Mouse (Mus musculus) erythroblast, adult 5-6 weeks (primary cell): ENCODE data around the gene Gm21981. TPM values are rescaled to one million over a fixed set of nuclear protein-coding genes. Genes with fewer than 3 reads are reported as not detected.

Experiments
- ATAC-seq: replicated peaks from 2 replicates; pipeline ENCODE4 v1.8.0; 2016; ENCODE audit warnings: moderate number of reproducible peaks, mild to moderate bottlenecking, moderate TSS enrichment, inconsistent platforms; ENCODE audit not compliant: poor library complexity, low FRiP score, severe bottlenecking
- total RNA-seq, 2 experiments: library from RNA; stranded (forward) in 1 of 2; stranded (reverse) in 1 of 2; fragments of 150-400 nt in 1 of 2; fragments of 200-764, 138-1000 nt in 1 of 2; gene quantifications; 2 replicates each; pipeline versions ENCODE4 v1.2.3 to v1.2.4; 2015 to 2017; ENCODE audit warnings: low replicate concordance in 2 of 2

The Gm21981 gene
- not detected in 2 replicates for total RNA-seq (2015; ENCODE audit: low replicate concordance)
- not detected in 2 replicates for total RNA-seq (2017; ENCODE audit: low replicate concordance)

- ATAC-seq: no peak
These were observed at the start of gene Gm21981 for GRCm38 (mm10) chr17:47694442-47694502. TSS of gene Gm21981 (minus strand) at chr17:47694455.

GRCm38 (mm10) chr17:47742991-47743734 is 48.9 kb upstream of the Gm21981 start:
- ATAC-seq: no peak

- ATAC-seq: no peak
These were observed 45.9 kb upstream of the Gm21981 start for GRCm38 (mm10) chr17:47740186-47740585.

- no peak for ATAC-seq
These were observed 44.9 kb upstream of the Gm21981 start for GRCm38 (mm10) chr17:47738879-47739798.

GRCm38 (mm10) chr17:47738066-47738878 is 44.0 kb upstream of the Gm21981 start:
- ATAC-seq: 0 out of 2 replicates have a peak, but pooled peaks have one; percentile 5

- peak; percentile 56 for ATAC-seq
These were observed 43.2 kb upstream of the Gm21981 start for GRCm38 (mm10) chr17:47737271-47738065.

- ATAC-seq: peak; percentile 93
These were observed 42.6 kb upstream of the Gm21981 start, which contains the start of gene Tfeb for GRCm38 (mm10) chr17:47736856-47737255. TSS of gene Tfeb (plus strand) at chr17:47737030.

GRCm38 (mm10) chr17:47735553-47736100 is 41.4 kb upstream of the Gm21981 start:
- no peak for ATAC-seq

GRCm38 (mm10) chr17:47730633-47731575 is 36.6 kb upstream of the Gm21981 start:
- no peak for ATAC-seq

- no peak for ATAC-seq
These were observed 32.3 kb upstream of the Gm21981 start, which contains the start of gene Pgc for GRCm38 (mm10) chr17:47726566-47726965. TSS of gene Pgc (plus strand) at chr17:47726842.

GRCm38 (mm10) chr17:47721183-47721582 is 26.9 kb upstream of the Gm21981 start:
- no peak for ATAC-seq

GRCm38 (mm10) chr17:47715037-47715436 is 20.8 kb upstream of the Gm21981 start:
- ATAC-seq: no peak

- ATAC-seq: no peak
These were observed 18.8 kb upstream of the Gm21981 start for GRCm38 (mm10) chr17:47712889-47713571.

- ATAC-seq: no peak
These were observed 17.6 kb upstream of the Gm21981 start for GRCm38 (mm10) chr17:47711883-47712282.

- no peak for ATAC-seq
These were observed 15.8 kb upstream of the Gm21981 start for GRCm38 (mm10) chr17:47710036-47710435.

- ATAC-seq: no peak
These were observed 14.7 kb upstream of the Gm21981 start for GRCm38 (mm10) chr17:47708972-47709371.

- ATAC-seq: no peak
These were observed 13.7 kb upstream of the Gm21981 start for GRCm38 (mm10) chr17:47707961-47708360.

GRCm38 (mm10) chr17:47706196-47706595 is 11.9 kb upstream of the Gm21981 start:
- no peak for ATAC-seq
